Mouse (Mus musculus): ENCODE measurements around the gene Shd.
"Not testable (repeated sequence)": the region's sequence is repeated elsewhere in the genome, so short reads cannot be mapped to it uniquely, and the experiment has no call there.

Shd gene

DNA sequence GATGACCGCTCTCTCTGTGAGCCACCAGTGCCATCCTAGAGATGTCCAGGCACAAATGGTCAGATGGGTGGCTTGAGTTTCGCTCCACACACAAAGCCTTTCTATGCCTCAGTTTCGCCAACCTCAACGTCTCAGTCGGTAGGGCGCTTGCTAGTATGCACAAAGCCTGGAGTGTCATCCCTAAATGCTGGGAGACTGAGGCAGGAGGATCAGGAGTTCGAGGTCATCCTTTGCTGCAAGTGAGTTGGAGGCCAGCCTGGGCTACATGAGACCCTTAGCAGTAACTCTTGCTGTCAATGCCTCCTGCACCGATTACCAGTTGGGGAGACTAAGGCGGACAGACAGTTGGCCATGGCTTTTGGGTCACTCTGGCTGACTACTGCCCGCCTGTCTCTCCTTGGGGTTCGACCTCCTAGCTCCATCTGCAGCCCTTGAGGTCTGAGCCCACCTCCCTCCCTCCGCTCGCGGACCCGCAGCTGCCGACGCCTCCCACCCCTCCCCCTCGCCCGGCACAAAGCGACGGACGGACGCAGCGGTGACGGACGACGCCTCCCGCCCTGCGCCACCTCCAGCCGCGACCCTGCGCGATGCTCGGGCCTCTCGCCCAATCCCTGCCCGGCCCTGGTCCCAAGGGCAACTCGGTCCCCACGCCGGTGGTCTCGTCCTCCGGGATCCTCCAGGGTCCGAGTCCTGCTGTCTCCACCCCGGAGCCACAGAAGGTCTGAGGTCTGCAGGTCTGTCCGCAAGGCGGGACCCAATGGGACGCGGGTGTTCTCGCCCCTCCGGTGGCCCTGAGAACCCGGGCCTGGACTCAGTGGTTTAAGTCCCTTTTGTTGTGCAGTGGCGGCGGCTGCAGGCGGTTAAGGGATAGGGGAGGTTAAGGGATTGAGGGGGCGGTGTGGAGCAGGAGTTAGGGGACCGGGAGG lies at the start of gene Shd:
Shd (plus strand) TSS at position 502 of the 926 bp plus-strand sequence.
- DNase-seq, result no peak

DNA sequence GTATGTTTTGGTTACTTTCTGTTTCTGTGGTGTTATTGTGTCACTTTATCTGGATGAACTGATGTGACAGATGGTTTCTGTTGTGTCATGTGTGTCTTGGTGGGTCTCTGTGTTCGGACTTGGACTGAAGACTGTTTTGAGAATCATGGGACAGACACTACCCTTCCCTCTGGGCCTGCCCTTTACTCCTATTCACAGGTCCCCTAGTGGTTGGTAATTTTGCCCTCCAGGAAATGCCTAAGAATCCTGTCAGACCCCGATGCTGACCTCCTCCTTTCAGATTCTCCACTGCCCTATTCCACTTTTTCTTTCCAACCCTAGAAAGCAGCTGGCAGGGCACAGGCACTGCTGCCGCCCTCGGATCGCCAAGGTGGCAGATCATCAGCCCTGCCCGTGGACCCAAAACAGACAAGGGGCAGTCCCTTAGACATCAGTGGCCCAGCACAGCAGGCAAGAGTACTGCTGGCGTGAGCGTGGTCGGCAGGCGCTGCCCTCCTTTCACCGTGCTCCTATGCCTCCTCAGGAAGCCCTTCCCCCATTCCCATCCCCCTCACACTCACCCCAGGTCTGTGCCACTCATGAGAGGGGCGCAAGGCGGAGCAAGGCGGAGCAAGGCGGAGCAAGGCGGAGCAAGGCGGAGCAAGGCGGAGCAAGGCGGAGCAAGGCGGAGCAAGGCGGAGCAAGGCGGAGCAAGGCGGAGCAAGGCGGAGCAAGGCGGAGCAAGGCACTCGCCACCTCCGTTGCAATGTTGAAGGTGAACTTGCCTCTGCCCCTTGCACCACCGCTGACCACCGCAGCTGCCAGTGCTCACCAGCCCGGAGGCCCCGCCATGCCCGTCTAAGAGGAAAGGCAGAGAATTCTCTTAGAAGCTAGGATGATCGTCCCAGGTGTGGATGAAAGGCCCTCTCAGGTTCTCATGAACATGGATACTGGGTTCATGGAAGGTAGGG lies 38.4 kb upstream of the Shd start:
- peak; percentile 68 for DNase-seq

DNA sequence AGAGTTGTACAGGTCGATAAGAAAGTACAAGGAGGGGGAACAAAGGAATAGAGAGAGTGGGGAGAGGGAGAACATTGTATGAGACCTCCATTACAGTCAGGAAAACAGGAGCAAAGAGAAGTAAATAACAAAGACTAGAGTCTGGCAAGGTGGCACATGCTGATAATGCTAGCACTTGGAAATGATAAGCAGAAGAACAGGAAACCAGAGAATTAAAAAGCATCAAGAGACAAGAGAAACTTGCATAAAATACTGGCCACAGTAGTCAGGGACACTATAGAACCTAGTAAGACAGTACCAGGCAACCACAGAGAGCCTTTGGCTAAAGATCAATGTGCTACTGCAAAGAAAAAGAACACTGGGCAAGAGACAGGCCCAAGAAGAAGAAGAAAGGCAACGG lies 37.6 kb upstream of the Shd start:
- no peak for DNase-seq

DNA sequence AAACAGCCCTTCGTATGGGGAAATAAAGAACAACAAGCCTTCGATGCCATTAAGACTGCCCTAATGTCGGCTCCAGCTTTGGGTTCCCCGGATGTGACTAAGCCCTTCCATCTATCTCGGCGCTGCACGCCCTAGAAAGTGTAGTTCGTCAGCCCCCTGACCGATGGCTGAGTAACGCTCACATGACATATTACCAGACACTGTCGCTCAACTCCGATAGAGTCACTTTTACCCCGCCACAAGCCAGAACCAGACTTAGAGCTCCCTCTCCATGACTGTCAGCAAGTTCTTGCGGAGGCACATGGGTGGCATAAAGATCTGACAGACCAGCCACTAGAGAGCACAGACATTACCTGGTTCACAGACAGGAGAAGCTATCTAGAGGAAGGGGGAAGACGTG lies 37.1 kb upstream of the Shd start:
- DNase-seq, result no peak

DNA sequence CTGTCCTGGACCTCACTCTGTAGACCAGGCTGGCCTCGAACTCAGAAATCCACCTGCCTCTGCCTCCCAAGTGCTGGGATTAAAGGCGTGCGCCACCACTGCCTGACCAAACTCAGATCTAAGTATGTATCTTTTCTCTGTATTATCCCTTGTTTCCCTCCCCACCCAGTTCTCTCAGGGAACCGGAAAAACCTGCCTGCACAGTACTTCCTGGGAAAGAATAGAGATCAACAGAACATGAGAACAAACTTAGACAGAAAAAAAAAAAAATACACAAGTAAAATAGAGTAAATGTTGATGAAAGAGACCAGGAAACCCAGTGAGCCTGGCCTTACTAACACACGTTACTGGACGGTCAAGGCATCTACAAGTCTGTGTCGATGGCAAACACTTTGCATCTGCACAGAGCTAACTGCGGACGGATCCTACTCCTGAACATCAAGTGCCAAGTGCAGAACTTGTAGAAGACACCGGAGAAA lies 25.8 kb upstream of the Shd start:
- DNase-seq, result not testable (repeated sequence)

DNA sequence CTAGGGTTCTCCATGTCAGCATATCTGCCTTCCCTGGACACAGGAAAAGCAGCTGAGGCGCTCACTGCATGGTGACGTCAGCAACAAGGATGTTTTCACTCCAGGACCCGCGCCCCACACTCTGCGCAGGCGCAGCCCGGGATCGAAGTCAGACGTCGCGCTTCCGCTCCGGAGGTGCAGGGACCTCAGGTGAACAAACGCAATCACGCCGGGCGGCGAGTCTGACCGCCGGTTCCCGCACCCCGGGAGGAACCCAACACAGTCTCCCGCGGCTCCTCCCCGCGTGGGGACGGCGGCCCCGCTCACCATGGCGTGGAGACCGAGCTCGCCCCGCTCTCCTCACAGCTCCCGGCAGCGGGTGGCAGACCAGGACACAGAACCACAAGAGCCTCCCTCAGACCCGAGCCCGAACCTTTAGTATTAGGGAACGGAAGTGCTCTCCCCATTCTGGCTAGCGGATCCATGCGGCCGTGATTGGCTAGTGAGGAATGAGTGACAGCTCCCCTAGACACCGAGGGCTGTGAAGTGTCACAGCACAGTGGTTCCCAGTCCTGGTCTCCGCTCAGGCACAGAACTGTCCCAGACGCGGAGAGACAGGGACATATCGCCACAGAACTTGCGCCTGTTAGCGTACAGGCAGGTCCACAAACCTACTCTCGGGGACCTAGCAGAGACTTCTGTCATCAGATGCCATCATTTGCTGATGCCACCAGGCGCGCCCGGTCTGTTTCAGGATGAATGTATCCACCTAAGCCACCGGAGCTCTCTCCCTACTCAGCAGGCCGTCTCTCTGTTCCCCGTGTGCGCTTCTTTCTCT lies 25.2 kb upstream of the Shd start:
- peak; percentile 82 for DNase-seq

DNA sequence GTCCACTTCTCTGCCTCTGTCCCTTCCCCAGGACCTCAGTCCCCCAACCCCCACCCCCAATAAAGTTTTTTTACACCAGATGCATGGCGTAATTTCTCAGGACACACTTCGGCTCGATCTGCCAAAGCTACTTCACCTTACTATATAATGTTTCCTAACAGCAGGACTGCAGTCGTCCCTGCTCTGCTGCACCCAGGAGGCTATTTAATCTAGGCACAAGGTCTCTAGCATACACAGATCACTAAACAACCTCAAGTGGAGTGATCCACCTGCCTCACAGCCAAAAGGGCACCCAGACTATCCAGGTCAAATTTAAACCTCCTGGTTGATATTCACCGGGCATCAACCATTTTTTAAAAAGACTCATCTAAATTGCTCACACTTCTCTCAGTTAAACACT lies 24.6 kb upstream of the Shd start:
- no peak for DNase-seq

DNA sequence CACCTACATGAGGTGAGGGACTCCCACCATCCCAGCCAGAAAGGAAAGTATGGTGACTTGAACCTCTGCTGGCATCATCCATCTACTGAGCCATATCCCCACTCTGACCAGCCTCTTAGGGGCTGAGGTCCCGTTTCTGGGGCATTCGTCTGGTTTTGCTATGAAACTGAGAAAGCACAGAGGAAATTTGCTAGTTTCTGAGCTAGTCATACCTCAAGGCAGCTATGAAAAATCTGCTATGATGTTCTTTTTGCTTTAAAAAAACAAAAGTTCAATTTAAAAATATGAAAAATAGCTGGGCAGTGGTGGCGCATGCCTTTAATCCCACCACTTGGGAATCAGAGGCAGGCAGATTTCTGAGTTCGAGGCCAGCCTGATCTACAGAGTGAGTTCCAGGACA lies 21.6 kb upstream of the Shd start:
- no peak for DNase-seq

DNA sequence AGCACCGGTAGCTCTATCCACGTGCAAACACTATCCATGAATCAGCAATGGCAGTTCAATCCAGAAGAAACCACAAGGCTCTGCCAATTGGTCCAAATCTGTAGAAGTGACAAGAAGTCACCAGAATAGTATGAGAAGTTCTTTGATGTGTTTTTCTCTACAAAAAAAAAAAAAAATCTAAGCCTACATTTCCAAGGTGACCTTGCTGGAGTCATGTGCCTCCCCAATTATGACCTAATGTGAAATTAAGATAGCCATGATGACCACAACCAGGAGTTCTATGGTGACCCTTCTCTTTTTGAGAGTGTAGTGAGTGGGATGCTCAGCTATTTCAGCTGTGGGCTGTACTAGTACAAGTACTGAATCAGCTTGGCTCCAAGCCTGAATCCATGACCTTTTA lies 20.9 kb upstream of the Shd start, which contains the start of gene Zfp119b:
Zfp119b (minus strand) TSS at position 101 of the 400 bp plus-strand sequence.
- no peak for DNase-seq

DNA sequence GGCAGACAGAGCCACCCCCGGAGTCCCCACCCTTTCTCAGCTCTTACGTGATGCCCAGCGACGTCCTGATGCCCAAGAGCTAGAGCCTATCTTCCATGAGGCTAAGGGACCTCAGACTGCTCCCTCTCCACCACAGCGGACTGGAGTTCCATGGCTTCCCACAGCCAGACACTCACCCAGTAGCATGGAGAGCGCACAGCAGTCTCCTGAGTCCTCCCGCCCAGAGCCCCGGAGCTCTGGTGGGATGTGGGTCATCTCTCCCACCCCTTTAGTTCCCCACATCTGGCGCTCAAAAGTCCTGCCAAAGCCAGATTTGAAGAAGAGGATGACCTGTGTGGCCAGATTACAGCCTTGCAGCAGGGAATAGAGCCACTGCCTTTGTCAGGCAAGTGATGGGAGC lies 19.7 kb upstream of the Shd start:
- no peak for DNase-seq

DNA sequence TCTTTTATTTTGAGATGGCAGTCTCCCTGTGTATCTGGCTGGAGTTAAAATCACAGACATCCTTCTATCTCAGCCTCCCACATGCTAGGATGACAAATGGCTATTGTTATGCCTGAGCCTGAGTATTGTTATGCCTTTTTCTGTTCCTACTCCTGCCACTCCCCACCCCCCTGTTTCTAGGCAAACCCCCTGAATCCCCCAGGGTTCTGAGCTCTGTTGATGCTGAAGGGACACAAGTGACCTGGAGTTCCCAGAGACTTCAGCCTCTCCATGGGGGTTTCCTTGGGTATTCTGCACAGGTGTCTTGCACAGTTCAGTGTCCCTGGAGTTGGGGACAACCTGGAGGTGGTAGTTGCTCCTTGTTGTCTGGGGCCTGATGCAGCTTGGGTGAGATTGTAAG lies 18.2 kb upstream of the Shd start:
- DNase-seq, result no peak

DNA sequence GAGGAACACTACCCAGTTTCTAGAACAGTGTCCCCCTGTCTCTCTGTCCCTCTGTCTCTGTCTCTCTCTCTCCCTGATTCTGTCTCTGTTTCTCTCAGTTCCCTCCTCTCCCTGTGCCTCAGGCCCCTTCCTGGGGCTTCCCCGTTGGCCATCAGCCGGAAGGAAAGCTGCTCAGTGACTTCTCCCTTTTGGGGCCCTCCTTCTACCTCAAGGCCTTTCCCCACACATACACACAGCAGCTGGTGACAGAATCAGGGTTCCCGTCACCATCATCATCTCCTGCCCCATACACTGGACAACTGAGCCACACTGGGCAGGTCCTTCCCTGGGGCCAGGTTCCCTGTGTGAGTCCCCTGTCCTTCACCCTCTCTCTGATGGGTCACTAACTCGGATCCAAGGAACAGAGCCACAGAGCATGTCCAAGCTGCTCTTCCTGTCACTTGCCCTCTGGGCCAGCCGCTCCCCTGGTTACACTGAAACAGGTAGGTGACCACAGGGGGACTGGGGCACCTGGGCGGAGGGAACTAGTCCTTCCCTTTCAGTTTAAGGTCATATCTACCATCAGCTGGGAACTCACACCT lies 17.7 kb upstream of the Shd start, which contains the start of gene Ebi3:
Ebi3 (plus strand) TSS at position 194 of the 581 bp plus-strand sequence.
- no peak for DNase-seq

DNA sequence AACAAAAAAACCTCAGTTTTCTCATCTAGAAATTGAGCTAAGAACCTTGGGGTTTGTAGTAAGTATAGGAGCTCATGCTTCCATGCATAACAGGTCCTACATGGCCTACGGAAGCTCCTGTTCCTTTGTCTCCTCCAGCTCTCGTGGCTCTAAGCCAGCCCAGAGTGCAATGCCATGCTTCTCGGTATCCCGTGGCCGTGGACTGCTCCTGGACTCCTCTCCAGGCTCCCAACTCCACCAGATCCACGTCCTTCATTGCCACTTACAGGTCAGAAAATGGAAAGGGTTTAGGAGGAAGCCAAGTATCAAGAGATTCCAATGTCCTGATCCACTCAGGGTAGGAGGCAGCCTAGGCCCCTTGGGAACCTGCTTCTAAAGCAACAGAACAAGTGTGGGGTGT lies 16.5 kb upstream of the Shd start:
- DNase-seq, result no peak

DNA sequence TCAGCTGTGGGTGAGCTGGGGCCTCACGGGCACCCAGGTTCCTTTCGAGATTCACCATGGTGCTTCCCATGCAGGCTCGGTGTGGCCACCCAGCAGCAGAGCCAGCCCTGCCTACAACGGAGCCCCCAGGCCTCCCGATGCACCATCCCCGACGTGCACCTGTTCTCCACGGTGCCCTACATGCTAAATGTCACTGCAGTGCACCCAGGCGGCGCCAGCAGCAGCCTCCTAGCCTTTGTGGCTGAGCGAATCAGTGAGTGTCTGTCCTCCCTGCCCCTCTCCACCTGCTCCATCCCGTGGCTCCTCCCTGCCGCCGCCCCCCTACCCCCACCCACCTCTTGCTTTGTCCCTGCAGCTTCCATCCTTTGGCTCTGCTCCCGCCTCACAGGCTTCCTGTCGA lies 16.0 kb upstream of the Shd start:
- DNase-seq, result no peak

DNA sequence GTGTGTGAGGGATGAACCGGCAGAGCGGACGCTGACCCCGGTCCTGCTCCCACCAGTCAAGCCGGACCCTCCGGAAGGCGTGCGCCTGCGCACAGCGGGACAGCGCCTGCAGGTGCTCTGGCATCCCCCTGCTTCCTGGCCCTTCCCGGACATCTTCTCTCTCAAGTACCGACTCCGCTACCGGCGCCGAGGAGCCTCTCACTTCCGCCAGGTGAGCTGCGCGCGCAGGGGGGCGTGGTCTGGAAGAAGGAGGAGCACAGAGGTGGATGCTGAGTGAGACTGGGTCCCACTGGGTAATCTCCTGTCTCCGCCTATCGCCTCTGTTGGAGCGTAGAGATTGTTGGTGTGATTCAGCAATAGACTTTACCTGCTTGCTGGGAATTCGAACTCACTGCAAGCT lies 14.1 kb upstream of the Shd start:
- peak; percentile 55 for DNase-seq

DNA sequence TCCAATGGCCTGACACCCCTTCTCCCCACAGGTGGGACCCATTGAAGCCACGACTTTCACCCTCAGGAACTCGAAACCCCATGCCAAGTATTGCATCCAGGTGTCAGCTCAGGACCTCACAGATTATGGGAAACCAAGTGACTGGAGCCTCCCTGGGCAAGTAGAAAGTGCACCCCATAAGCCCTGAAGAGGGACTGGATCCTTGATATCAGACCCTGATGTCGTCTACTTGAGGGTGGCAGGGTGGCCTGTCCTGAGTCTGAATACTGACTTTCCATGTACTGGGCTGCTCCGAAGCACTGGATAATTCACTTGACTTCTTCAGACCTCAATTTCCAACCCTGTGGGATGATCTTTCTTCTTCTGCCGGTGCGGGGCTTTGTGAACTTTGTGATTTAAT lies 13.7 kb upstream of the Shd start:
- no peak for DNase-seq

DNA sequence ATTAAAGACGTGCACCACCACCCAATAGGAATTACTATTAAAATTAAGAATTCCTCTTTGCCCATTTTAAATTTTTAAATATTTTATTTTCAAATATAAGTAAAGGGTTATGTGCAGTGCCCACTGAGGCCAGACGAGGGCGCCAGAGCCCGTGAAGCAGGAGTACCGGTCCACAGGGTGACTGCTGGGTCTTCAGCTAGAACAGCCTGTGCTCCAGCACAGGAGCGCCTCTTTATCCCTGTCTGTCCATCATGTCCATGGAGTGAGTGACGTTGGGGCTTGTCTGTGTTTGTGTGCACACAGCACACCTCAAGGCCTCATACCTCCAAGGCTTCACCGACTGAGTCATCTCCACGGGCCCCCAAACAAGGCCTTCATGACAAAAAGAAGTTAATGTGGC lies 13.1 kb upstream of the Shd start:
- peak; percentile 71 for DNase-seq

DNA sequence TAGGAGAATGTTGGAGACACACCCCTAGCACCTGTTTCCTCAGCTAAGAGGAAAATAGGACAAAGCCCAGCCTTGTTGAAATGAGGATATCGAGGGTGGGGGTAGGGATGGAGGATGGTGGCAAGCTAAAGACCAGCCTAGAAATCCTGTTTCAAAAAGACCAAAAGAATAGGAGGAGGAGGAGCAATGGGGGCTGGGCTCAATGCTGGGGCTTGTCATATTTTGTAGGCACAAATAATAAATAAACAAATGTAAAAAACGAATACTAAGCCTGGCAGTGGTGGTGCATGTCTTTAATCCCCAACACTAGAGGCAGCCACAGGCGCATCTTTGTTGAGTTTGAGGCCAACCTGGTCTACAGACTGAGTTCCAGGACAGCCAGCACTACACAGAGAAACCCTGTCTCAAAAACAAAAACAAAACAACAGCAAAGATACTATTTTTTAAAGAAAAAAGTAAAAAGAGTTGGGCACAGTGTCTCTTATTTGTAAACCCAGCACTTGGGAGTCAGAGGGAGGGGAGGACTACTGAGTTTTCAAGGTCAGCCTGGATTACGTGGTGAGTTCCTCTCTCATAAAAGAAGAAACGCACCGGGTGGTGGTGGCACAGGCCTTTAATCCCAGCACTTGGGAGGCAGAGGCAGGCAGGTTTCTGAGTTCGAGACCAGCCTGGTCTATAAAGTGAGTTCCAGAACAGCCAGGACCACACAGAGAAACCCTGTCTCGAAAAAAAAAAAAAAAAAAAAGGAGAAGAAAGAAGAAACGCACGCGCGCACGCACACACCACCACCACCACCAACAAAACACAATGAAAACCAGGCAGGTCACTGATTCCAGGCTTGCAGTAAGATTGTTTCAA lies 12.3 kb upstream of the Shd start:
- no peak for DNase-seq

DNA sequence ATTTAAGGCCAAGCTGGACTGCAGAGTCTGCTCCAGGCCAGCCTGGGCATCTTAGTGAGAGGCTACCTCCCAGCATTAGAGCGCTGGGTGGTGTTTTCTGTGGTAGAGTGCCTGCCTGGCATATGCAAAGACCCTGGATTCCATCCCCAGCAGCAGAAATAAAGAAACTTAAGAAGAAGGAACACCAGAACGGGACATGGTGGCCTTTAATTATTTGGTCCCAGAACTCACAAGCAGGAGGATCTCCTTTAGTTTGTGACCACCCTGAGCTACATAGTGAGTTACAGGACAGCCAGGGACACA lies 11.7 kb upstream of the Shd start:
- DNase-seq, result no peak

DNA sequence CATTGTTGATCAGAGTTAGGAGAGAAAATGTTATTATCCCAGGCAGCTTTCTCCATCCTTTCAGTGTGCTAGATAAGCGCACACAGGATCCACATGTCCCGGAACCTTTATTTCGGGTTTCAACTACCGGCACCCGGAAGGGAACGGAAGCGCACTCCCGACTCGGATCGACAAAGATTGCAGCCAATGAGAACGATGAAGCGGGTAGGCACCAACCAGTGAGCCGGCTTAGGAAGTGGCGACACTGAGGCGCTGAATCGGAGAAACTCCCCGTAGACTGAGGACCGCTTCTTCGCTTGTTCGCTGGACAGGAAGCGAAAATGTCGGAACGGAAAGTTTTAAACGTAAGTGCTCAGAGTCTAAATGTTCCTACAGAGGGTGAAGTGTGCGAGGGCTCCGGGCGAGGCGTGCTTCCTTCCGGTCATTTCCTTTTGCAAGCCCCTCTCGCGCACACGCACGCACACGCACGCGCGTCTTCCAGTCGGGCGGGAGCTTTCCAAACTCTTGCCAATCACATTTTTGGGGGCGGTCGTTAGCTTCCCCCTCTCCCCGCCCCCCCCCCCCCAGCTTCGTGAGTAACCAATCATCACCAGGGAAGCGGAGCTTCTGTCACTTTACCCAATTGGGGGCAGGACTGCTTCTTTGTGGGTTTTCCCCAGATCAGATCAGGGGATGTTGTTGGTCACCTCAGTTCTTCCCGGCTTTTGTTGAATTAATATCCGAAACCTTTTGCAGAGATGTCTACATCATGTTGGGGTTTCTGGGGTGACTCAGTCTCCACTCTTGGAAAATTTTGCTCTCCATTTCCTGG lies 11.1 kb upstream of the Shd start, which contains the start of gene Yju2:
Yju2 (plus strand) TSS at position 182 of the 811 bp plus-strand sequence.
- DNase-seq, result peak; percentile 92
